Mouse (Mus musculus) kidney, postnatal 10 days (tissue): ENCODE results near the gene Rnase13.

Experiments used
- DNase-seq: peaks from one replicate; pipeline ENCODE4 v3.0.0; 2021; ENCODE audit warnings: mixed read lengths

The Rnase13 gene

GRCm38 (mm10) chr14:51913062-51913959 is 9.3 kb downstream of the Rnase13 start:
- peak; percentile 88 for DNase-seq

DNA sequence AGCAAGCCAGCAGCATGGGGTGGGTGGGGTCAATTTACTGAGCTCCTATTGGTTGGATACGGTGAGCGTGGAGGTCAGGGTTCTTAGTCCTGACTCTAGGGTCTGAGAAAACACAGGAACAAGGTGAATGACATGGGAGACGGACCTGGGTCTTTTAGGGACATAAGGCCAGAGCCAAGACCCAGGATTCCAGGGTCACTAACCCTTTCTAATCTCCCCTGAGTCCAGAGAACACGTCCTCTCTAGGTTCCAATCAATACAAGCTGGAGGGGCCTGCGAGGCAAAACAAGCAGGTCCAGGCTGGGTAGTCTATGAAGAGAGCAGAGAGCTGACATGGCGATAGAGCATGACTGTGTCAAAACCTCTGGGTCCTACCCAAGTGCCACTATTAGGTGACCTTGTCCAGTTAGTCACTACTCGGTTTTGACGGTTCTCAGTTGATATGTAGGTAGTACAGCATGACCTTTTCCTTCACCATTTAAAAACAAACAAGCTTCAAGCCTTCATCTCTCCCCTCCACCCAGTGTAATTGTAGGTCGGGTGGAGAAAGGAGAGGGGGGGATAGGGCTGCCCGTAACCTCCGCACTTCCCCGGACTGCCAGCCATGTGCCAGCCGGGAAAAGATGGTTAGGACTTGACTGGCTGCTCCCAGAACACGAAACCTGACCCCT is 10.0 kb downstream of the Rnase13 start:
- DNase-seq = no peak

DNA sequence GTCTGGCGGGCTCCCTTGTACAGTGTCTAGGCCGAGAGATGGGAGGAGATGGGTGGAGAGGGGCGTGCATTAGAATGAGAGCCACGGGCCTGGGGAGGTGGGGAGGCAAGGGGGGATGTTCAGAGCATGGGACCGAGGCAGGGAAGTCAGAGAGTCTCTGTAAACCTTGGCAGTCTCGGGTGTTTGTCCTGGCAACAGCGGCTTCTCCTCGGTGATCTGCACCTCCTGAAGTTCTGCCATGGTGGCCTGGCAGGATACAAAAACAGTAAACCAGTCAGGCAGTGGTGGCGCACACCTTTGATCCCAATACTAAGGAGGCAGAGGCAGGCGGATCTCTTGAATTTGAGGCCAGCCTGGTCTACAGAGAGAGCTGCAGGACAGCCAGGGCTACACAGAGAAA is 11.3 kb downstream of the Rnase13 start:
- no peak for DNase-seq

- DNase-seq = no peak
Observed at GRCm38 (mm10) chr14:51906102-51906501, 16.5 kb downstream of the Rnase13 start.

DNA sequence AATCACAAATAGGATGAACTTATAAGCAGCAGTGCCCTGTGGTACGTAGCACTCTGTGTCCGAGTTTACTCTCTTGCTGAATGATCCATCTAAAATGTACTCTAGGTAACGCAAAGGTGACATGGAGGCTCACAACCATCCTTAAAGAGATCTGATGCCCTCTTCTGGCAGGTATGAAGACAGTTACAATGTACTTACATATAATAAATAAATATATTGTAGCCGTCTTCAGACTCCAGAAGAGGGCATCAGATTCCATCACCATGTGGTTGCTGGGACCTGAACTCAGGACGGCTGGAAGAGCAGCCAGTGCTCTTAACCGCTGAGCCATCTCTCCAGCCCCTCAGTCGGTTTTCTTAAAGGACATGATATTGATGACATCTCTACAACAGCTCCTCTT is 17.9 kb downstream of the Rnase13 start:
- no peak for DNase-seq

GRCm38 (mm10) chr14:51903782-51904181 is 18.8 kb downstream of the Rnase13 start:
- no peak for DNase-seq

DNA sequence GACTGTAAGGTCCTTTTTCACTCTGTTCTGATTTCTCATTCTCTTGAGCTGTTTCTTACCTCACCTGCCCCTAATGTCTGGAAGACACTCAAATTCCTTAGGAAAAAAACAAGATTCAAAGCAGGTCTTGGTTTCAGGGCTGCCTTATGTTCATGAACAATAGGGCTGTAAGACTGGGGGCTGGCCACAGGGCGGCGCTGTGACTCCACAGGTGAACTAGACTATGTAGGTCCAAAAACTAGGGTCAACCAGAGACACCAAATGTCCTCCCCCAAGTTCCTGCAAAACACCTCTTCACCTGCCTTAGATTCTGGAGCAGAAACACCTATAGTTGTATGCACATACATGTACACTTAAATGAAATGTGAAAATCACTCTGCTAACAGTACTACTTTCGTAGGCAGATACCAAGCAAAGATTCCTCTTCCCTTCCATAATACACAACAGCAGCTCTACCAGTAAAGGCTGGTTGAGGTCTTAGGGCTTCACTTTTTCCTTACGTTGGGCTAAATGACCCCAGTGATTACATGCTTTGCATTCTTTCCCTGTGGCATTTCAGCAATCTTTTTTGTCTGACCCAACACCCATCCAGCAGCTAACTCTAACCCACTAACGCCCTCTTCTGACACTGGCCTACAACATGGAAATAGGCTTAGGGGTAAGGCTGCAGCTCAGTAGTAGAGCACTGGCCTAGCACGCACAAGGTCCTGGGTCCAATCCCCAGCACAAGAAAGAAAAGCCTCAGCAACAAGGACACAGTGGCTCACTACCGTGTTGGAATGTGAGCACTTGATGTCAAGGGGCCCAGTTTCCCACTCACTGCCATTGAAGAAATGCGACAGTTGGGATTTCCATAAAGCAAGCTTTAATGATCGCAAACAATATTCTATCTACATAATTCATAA is 19.5 kb downstream of the Rnase13 start:
- peak; percentile 88 for DNase-seq

DNA sequence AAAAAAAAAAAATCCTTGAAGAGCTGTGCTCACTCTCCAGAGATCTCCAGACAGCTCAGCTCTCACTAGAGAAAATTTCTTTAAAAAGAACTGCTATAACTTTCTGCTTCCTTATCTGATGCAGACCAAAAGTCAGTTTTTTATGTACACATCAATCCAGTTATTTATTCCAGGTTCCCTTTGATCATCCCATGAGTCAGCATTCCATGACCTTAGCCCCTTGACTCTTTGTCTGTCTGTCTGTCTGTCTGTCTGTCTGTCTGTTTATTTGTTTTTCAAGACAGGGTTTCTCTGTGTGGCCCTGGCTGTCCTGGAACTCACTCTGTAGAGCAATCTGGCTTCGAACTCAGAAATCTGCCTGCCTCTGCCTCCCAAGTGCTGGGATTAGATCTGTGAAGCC is 23.2 kb downstream of the Rnase13 start:
- DNase-seq = no peak

- no peak for DNase-seq
Observed at GRCm38 (mm10) chr14:51896539-51897170, 25.9 kb downstream of the Rnase13 start.

DNA sequence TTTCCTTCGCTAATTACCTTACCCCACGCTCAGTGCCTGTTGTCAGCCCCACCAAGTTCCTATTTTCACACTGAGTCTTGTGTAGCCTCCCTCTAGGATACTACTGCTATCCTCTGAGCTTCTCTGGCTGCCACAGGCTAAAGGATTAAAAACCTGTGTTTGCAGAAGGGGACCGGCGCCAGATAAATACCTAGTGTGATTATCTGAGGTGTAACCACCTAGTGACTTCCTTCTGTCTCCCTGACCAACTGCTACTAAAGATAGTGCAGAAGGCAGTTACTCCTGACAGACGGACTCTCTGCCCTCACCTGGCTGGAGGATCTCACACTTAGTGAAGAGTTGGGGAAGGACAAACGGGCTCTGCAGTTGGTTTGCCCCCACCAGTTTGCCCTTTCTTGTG is 26.6 kb downstream of the Rnase13 start:
- no peak for DNase-seq

DNA sequence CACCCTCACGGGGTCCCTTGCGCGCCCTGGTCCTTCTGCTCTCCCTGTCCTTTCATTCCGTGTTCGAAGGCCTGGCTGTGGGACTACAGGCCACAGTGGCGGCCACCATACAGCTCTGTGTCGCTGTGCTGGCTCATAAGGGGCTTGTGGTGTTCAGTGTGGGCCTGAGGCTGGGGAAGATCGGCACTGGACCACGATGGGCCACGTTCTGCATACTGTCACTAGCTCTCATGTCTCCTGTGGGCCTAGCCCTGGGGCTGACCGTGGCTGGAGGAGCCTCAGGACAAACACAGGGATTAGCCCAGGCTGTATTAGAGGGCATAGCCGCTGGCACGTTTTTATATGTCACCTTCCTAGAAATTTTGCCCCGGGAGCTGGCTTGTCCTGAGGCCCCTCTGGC is 27.5 kb downstream of the Rnase13 start:
- DNase-seq = no peak

DNA sequence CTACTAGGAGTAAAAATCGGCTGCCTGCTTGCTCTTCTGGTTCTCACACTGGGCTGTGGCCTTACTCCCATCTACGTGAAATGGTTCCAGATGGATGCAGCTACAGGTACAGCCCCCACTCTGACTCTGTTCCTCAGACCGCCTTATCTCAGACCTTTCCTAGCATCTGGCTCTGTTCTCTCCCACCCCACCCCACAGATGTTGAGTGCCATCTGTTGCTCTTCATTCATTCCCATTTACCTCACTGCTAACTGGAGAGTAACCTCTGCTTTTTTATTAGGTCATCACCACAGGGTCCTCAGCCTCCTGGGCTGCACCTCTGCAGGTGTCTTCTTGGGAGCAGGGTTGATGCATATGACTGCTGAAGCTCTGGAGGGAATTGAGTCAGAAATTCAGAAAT is 28.8 kb downstream of the Rnase13 start:
- DNase-seq = no peak

DNA sequence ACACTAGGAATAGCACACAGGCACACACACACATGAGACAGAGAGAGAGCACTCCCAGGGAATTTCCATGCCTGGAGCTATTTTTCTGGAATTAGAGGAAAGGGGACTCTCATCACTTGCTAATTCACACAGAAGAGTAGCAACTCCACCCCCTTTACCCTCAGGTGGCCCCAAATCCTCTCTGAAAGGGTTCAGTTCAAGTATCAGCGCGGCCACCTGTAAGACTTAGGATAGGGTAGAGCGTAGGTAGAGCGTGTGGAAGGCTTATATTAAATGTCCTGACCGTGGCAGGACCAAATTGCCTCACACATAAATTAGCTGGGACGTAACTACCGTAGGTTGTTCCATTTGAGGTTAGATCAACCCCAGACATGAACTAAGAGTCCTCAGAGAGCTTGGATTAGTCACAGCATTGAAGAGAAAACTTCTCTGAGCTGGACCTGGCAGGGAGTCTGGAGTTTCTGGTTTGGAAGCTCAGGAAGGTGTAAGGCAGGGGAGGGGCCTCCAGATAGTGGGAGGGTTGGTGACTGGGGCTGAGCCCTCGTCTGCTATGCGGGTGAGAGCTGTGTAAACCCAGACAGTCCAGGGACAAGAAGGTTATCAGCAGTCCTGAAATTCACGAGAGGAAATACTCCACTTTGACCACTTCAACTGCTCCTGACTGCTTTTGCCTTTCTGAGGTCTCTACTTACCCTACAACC is 29.3 kb downstream of the Rnase13 start:
- no peak for DNase-seq

DNA sequence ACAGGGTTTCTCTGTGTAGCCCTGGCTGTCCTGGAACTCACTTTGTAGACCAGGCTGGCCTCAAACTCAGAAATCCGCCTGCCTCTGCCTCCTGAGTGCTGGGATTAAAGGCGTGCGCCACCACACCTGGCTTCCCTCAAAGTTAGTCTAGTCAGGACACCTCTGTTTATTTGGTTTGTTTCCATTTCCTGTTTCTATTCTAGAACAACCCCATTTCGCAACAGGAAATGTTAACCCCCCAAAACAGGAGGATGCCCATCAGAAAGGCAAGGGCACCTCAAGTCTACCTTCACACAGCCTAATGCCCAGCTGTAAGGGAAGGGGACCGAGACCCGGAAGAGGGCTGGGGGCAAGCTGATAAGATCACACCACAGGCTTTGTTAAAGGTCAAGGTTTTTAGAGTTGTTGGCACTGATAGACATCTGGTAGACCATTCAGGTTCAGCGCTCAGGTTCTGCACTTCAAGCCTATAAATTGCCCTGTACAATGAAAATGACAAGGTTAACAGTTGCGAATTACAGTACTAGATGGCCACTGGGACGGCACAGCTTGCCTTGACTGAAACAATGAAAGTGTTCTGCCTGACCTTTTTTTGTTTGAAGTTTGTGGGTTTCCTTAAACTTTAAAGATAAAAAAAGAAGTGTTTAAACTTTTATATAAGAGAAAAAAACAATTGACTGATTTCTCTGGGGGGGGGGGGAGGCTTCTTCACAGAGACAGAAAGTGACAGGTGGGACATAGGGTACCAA is 30.2 kb downstream of the Rnase13 start, which contains the start of gene Slc39a2:
TSS of gene Slc39a2 (plus strand) at position 699 of the 749 bp plus-strand sequence.
- no peak for DNase-seq

GRCm38 (mm10) chr14:51889833-51890232 is 32.7 kb downstream of the Rnase13 start:
- DNase-seq = no peak

DNA sequence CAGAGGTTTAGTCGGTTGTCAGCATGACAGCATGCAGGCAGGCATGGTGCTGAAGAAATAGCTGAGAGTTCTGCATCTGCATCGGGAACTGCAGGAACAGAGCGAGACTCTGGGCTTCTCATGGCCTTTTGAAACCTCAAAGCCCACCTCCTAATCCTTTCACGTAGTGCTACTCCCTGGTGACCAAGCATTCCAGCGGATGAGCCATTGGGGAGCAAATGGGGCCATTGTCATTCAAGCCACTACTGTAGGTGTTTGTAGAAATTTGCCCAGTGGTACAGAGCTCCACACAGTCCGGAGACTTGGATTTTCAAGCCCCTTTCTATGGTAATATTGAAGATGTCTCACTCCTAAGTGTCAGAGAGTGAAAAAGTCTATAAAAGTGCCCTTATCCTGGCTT is 36.5 kb downstream of the Rnase13 start:
- DNase-seq = no peak

- peak; percentile 97 for DNase-seq
Observed at GRCm38 (mm10) chr14:51884598-51885331, 37.8 kb downstream of the Rnase13 start, which contains the start of gene Mettl17. Gene Mettl17 (plus strand): TSS chr14:51884842.

- no peak for DNase-seq
Observed at GRCm38 (mm10) chr14:51884031-51884544, 38.5 kb downstream of the Rnase13 start.

- DNase-seq = peak; percentile 87
Observed at GRCm38 (mm10) chr14:51883527-51884030, 39.0 kb downstream of the Rnase13 start.

- DNase-seq = no peak
Observed at GRCm38 (mm10) chr14:51877517-51877916, 45.1 kb downstream of the Rnase13 start.
